Mouse (Mus musculus): ENCODE data around the gene 2610301B20Rik. TPM values are rescaled to one million over a fixed set of nuclear protein-coding genes. Genes with fewer than 3 reads are reported as not detected.

2610301B20Rik gene
- polyA plus RNA-seq, 1 experiment from 2014 or later: 32.4 TPM

DNA sequence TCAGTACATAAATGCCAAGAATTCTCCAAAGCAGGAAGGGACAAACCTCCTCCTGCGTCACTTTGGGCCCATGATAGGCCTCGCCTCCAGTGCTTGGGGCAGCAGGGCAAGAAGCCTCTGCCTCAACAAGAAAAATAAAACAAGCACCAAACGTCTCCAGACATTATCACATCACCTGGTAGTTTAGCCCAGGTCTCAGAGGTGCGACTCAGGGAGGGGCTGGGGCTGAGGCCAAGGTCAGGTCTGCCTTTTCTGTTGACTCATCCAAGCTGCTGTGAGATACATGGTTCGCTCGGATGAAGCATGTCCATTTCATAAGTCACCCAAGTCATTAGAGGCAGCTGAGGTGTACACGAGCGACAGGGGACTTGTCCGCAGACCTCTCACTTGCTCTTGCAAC is 56.7 kb downstream of the 2610301B20Rik start:
- H3K27me3 ChIP-seq (replicated peaks; ENCODE audit: low read depth, poor library complexity, severe bottlenecking): no peaks in the 10 kb centered on the region
- no peaks in the 10 kb centered on the region for H3K9me3 ChIP-seq
- no peaks in the 10 kb centered on the region for H3K4me1 ChIP-seq
- H3K36me3 ChIP-seq (replicated peaks): no peaks in the 10 kb centered on the region
- peak; percentile 5 for DNase-seq (ENCODE audit: low spot score)
- no peak overlapping the region for H3K4me3 ChIP-seq
- H3K27ac ChIP-seq (replicated peaks): no peak overlapping the region
- WGBS: 82% methylated on average over 9 of the region's 9 CpGs

- H3K27me3 ChIP-seq (replicated peaks; ENCODE audit: low read depth, poor library complexity, severe bottlenecking): no peaks in the 10 kb centered on the region
- WGBS: 32% methylated on average over 4 of the region's 4 CpGs
These were observed 57.9 kb downstream of the 2610301B20Rik start for GRCm38 (mm10) chr4:10932091-10932745.

DNA sequence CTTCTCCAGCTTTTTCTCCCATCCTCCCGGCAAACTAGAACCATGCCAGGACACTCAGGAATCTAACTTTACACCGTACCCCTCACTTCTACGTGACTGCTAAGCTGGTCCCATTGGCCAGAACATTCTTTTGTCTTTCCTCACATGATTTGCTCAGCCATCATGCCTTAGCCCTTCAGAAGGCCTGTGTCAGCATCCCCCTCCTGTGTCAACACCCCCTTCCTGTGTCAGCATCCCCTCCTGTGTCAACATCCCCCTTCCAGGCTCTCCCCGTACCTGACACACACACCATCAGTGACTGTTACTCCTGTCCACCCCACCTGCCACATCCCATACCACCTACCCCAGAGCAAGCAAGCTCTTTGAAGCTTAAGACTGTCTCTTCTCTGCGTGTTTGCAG is 58.5 kb downstream of the 2610301B20Rik start:
- H3K36me3 ChIP-seq (replicated peaks): no peaks in the 10 kb centered on the region
- WGBS: 79% methylated on average over 5 of the region's 5 CpGs
- DNase-seq (ENCODE audit: low spot score): no peak

More at GRCm38 (mm10) chr4:10932091-10932745, 57.9 kb downstream of the 2610301B20Rik start:
- H3K27ac ChIP-seq (replicated peaks): no peak overlapping the region
- H3K36me3 ChIP-seq (replicated peaks): no peaks in the 10 kb centered on the region
- no peak overlapping the region for H3K4me3 ChIP-seq
- H3K4me1 ChIP-seq: no peaks in the 10 kb centered on the region
- peak; percentile 7 for DNase-seq (ENCODE audit: low spot score)
- H3K9me3 ChIP-seq: no peaks in the 10 kb centered on the region

DNA sequence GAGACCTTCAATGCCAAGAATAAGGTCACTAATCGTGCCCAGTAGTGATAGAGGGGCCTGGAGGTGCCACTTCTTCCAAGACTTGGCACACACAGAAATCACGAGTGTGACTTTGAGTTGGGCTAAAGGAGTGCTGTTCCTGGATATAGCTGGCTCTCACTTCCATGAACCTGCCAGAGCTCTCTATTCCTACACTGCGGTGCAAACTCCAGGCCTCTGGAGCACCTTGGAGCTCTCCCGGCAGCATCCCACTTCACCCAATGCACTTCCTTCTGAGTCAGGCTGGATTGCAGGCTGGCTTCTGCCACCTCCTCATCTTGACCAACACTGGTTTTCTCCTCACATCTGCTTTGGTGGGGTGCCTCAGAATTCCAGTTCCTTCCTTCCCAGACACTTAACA is 62.5 kb downstream of the 2610301B20Rik start:
- WGBS: 90% methylated on average over 4 of the region's 4 CpGs
- Histone ChIP-seq H3K4me1 (no peaks in the 10 kb centered on the region), H3K27me3 (replicated peaks; ENCODE audit: low read depth, poor library complexity, severe bottlenecking) (no peaks in the 10 kb centered on the region), H3K4me3 (no peak overlapping the region), H3K36me3 (replicated peaks) (no peaks in the 10 kb centered on the region), H3K27ac (replicated peaks) (no peak overlapping the region), H3K9me3 (no peaks in the 10 kb centered on the region)
- no peak for DNase-seq (ENCODE audit: low spot score)

More for the DNA sequence above, 58.5 kb downstream of the 2610301B20Rik start:
- no peaks in the 10 kb centered on the region for H3K9me3 ChIP-seq
- H3K27me3 ChIP-seq (replicated peaks; ENCODE audit: low read depth, poor library complexity, severe bottlenecking): no peaks in the 10 kb centered on the region
- H3K27ac ChIP-seq (replicated peaks): no peak overlapping the region
- no peak overlapping the region for H3K4me3 ChIP-seq
- no peaks in the 10 kb centered on the region for H3K4me1 ChIP-seq

Small RNAs within 50 kb of the gene (microRNA-seq; reads per million reads assigned to microRNA genes)
- gene Mir3471-1: not detected
- 7.9 reads per million, percentile 18 among the genes with 10 or more reads in this experiment for gene n-TSaga9
